ENCODE assay signal across 8 mouse cellular contexts in the genomic region with DNA sequence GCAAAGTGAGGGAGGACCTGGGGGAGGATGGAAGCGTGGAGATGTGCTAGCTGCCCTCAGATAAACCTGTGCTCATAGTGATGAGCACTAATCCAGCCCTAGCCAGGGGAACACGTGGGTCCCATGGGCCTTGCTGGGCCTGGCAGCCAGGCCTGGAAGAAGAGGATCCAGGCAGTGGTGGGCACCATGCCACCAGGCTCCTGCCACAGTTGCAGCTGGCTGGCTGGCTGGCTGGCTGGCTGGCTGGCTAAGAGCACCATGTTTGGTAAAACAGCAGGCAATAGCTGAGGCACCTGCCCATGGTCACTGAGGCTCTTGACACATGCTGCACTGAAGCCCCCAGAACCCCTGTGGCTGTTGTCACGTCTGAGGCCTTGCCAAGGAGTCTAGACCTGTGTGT. TPM values are rescaled to one million over a fixed set of nuclear protein-coding genes. Genes with fewer than 3 reads are reported as not detected.
DNase-seq lines count a peak whose midpoint lies in the region; ATAC-seq and TF ChIP-seq lines count a peak whose summit lies in the region.

No protein-coding gene starts in this region.

- H3K4me3 ChIP-seq in liver, adult 2 months (ENCODE audit: insufficient read depth, low read depth, low read length): no peak overlapping the region
- no peak overlapping the region for H3K4me3 ChIP-seq in liver, embryonic 12.5 days
- no peak overlapping the region for H3K4me3 ChIP-seq in kidney, embryonic 16.5 days (ENCODE audit: low read length)
- no peak overlapping the region for H3K4me3 ChIP-seq in midbrain, embryonic 16.5 days (ENCODE audit: low read depth, low read length)
- no peak overlapping the region for H3K4me3 ChIP-seq in thymus, adult 2 months (ENCODE audit: control insufficient read depth, insufficient read depth, low read length)

- no peak overlapping the region for H3K27ac ChIP-seq in liver, adult 2 months (replicated peaks; ENCODE audit: insufficient read depth, low read depth, low read length)
- no peak overlapping the region for H3K27ac ChIP-seq in liver, embryonic 12.5 days
- 0 out of 2 replicates have a peak overlapping the region, but pooled peaks have one; percentile 3 for H3K27ac ChIP-seq in kidney, embryonic 16.5 days (ENCODE audit: low read length)
- no peak overlapping the region for H3K27ac ChIP-seq in midbrain, embryonic 16.5 days (ENCODE audit: low read length)
- no peak overlapping the region for H3K27ac ChIP-seq in thymus, adult 2 months (ENCODE audit: control insufficient read depth, insufficient read depth, low read length)

- peak; percentile 38 for DNase-seq in liver, adult 2 months (ENCODE audit: extremely low read depth, low read depth, low spot score)
- peak; percentile 86 for DNase-seq in brain, adult 2 months (ENCODE audit: low read depth, low spot score)
- DNase-seq in gastrocnemius, postnatal 14 days: peak; percentile 92
- DNase-seq in thymus, adult 2 months: no peak

- no peaks in the 10 kb centered on the region for H3K79me2 ChIP-seq in liver, adult 2 months (ENCODE audit: control insufficient read depth, insufficient read depth, low read length)

- H3K36me3 ChIP-seq in liver, adult 2 months (ENCODE audit: control insufficient read depth, insufficient read depth, low read length): peaks cover 10% of the 10 kb centered on the region; the same call in 1 of the 2 replicates
- peaks cover 10% of the 10 kb centered on the region for H3K36me3 ChIP-seq in liver, embryonic 12.5 days
- H3K36me3 ChIP-seq in kidney, embryonic 16.5 days (ENCODE audit: insufficient read depth, low read length): 0 out of 2 replicates have a peak, but pooled peaks cover 3% of the 10 kb centered on the region
- H3K36me3 ChIP-seq in midbrain, embryonic 16.5 days (ENCODE audit: control insufficient read depth, insufficient read depth, low read length): no peaks in the 10 kb centered on the region
- no peaks in the 10 kb centered on the region for H3K36me3 ChIP-seq in thymus, adult 2 months (ENCODE audit: control insufficient read depth, insufficient read depth, low read length)

- no peak overlapping the region for H3K4me2 ChIP-seq in liver, embryonic 12.5 days
- no peak overlapping the region for H3K4me2 ChIP-seq in kidney, embryonic 16.5 days (replicated peaks; ENCODE audit: low read depth, low read length)
- no peak overlapping the region for H3K4me2 ChIP-seq in midbrain, embryonic 16.5 days (ENCODE audit: low read length)

- no peaks in the 10 kb centered on the region for H3K4me1 ChIP-seq in liver, adult 2 months (ENCODE audit: control insufficient read depth, insufficient read depth, low read length)
- H3K4me1 ChIP-seq in liver, embryonic 12.5 days: peaks cover 38% of the 10 kb centered on the region
- H3K4me1 ChIP-seq in kidney, embryonic 16.5 days (ENCODE audit: insufficient read depth, low read length): peaks cover 46% of the 10 kb centered on the region
- peaks cover 21% of the 10 kb centered on the region for H3K4me1 ChIP-seq in midbrain, embryonic 16.5 days (ENCODE audit: control insufficient read depth, insufficient read depth, low read length)
- H3K4me1 ChIP-seq in thymus, adult 2 months (replicated peaks; ENCODE audit: control insufficient read depth, insufficient read depth, low read length): peaks cover 12% of the 10 kb centered on the region; the same call in 1 of the 2 replicates

- no peak for TF ChIP-seq POLR2A in liver, adult 2 months (IDR thresholded peaks at IDR 0.05; ENCODE audit: extremely low read depth, insufficient read depth, low read length)
- TF ChIP-seq POLR2A in thymus, adult 2 months (IDR thresholded peaks at IDR 0.05; ENCODE audit: control insufficient read depth, extremely low read depth, insufficient read depth, low read length, poor library complexity): no peak

- no peak overlapping the region for H3K9ac ChIP-seq in liver, adult 2 months (ENCODE audit: low read depth, low read length)
- no peak overlapping the region for H3K9ac ChIP-seq in liver, embryonic 12.5 days
- no peak overlapping the region; the same call in 1 of the 2 replicates for H3K9ac ChIP-seq in kidney, embryonic 16.5 days (replicated peaks; ENCODE audit: low read length)
- no peak overlapping the region for H3K9ac ChIP-seq in midbrain, embryonic 16.5 days (ENCODE audit: low read depth, low read length)

- H3K27me3 ChIP-seq in liver, adult 2 months (ENCODE audit: control insufficient read depth, insufficient read depth, low read length): no peaks in the 10 kb centered on the region
- H3K27me3 ChIP-seq in liver, embryonic 12.5 days (replicated peaks): no peaks in the 10 kb centered on the region
- no peaks in the 10 kb centered on the region for H3K27me3 ChIP-seq in kidney, embryonic 16.5 days (ENCODE audit: insufficient read depth, low read length)
- H3K27me3 ChIP-seq in midbrain, embryonic 16.5 days (ENCODE audit: control insufficient read depth, insufficient read depth, low read depth, low read length): no peaks in the 10 kb centered on the region
- H3K27me3 ChIP-seq in thymus, adult 2 months (ENCODE audit: control insufficient read depth, insufficient read depth, low read length): no peaks in the 10 kb centered on the region; the same call in 1 of the 2 replicates

- WGBS in liver, adult 2 months: 67% methylated on average over 3 of the region's 3 CpGs
- WGBS in liver, embryonic 12.5 days (ENCODE audit: insufficient replicate concordance): 39% methylated on average over 3 of the region's 3 CpGs
- 44% methylated on average over 3 of the region's 3 CpGs for WGBS in kidney, embryonic 16.5 days
- WGBS in midbrain, embryonic 16.5 days: 66% methylated on average over 3 of the region's 3 CpGs
- 92% methylated on average over 3 of the region's 3 CpGs for WGBS in thymus, adult 2 months

- no peak for TF ChIP-seq CTCF in liver, adult 2 months (IDR thresholded peaks at IDR 0.05; ENCODE audit: low read depth, low read length)
- TF ChIP-seq CTCF in thymus, adult 2 months (IDR thresholded peaks at IDR 0.05; ENCODE audit: borderline replicate concordance, control insufficient read depth, extremely low read depth, insufficient read depth, low read length, poor library complexity): no peak

- H3K9me3 ChIP-seq in liver, embryonic 12.5 days (replicated peaks): no peaks in the 10 kb centered on the region
- H3K9me3 ChIP-seq in kidney, embryonic 16.5 days (ENCODE audit: low read length): no peaks in the 10 kb centered on the region
- H3K9me3 ChIP-seq in midbrain, embryonic 16.5 days (replicated peaks; ENCODE audit: control insufficient read depth, low read length, poor library complexity, severe bottlenecking): no peaks in the 10 kb centered on the region

- intact Hi-C loops in gastrocnemius, postnatal 14 days (cut with DNase I; ENCODE audit: low total_unique reads): no loop called here

- ATAC-seq in liver, embryonic 12.5 days: no peak
- ATAC-seq in kidney, embryonic 16.5 days (ENCODE audit: low FRiP score, low TSS enrichment): 0 out of 2 replicates have a peak, but pooled peaks have one; percentile 13
- ATAC-seq in midbrain, embryonic 16.5 days: peak; percentile 15; the same call in 1 of the 2 replicates
- no peak for ATAC-seq in monocyte, adult 5-6 weeks (replicated peaks; ENCODE audit: insufficient number of reproducible peaks, low FRiP score, low TSS enrichment, poor library complexity, severe bottlenecking)

RNA-seq across cellular contexts. Expression of gene Stpg4, which starts 59.9 kb away (rescaled TPM):
- not detected in 2 replicates for total RNA-seq in liver, adult 2 months (2014; rRNA removed)
- not detected in 2 replicates for polyA plus RNA-seq in liver, adult 2 months (2012; rRNA removed)
- polyA plus RNA-seq in liver, embryonic 12.5 days (2016; fragmentation: Nextera tagmentation; extraction: Ambion mirVana): not detected in 2 replicates
- total RNA-seq in gastrocnemius, postnatal 14 days (2021): not detected
- 0.60 TPM in 1 of 2 replicates, not detected in the other for polyA plus RNA-seq in kidney, embryonic 16.5 days (2015; fragmentation: Nextera tagmentation; extraction: Ambion mirVana)
- 0.34 TPM in 1 of 2 replicates, not detected in the other for polyA plus RNA-seq in midbrain, embryonic 16.5 days (2015; fragmentation: Nextera tagmentation; extraction: Ambion mirVana)
- polyA plus RNA-seq in thymus, adult 2 months (2012; rRNA removed): 0.24 TPM in 1 of 2 replicates, not detected in the other
- total RNA-seq in monocyte, adult 5-6 weeks (2017): not detected in 3 replicates

Comparison
In these comparisons a context has a peak if more than half of its experiments do, and no peak if none do; other contexts are left out.
1. ATAC-seq: peak in kidney, embryonic 16.5 days (single experiment) and midbrain, embryonic 16.5 days (single experiment); none in liver, embryonic 12.5 days (single experiment) and monocyte, adult 5-6 weeks (single experiment).